Mouse (Mus musculus): ENCODE data around the gene Slc16a10.
"Not testable (repeated sequence)": the region's sequence is repeated elsewhere in the genome, so short reads cannot be mapped to it uniquely, and the experiment has no call there.

The Slc16a10 gene

GRCm38 (mm10) chr10:40019492-40019891 lies 122.6 kb downstream of the Slc16a10 start:
- no peak for DNase-seq

- no peak for DNase-seq
Measured at GRCm38 (mm10) chr10:40018261-40018860, 123.7 kb downstream of the Slc16a10 start.

- DNase-seq: no peak
Measured at GRCm38 (mm10) chr10:40009591-40009990, 132.5 kb downstream of the Slc16a10 start.

DNA sequence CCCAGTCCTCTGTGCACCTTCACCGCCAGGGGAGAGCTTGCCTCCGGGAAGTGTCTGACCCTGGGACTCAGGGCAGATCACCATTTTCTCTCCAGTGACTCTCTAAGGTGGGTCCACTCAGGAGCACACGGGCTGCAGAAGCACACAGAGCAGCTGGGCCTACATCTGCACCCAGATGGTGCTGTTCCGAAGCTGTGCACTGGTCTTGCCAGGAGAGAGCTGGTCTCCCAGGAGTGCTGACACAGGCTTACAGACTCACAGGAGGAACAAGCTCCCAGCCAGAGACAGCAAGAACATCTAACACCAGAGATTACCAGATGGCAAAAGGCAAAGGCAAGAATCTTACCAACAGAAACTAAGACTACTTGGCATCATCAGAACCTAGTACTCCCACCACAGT lies 133.2 kb downstream of the Slc16a10 start:
- not testable (repeated sequence) for DNase-seq

- DNase-seq: no peak
Measured at GRCm38 (mm10) chr10:40007953-40008352, 134.1 kb downstream of the Slc16a10 start.

DNA sequence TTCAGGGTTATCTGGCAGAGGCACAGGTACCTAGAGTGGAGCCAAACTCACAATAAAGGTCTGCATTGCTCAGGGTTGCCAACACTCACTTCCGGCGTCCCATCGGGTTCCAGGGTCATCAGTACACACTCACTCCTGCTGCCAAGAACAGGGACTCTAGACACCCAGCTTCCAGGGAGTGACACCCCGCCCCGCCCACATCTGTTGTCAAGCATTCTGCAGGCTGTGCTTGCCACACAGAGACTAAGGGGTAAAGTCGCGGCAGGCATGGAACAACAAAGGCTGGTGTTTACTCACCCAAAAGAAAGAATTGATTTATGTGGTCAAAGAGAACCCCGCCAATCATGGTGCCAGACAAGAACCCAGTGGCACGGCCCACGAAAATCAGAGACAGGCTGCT lies 135.1 kb downstream of the Slc16a10 start:
- DNase-seq: peak; percentile 11

DNA sequence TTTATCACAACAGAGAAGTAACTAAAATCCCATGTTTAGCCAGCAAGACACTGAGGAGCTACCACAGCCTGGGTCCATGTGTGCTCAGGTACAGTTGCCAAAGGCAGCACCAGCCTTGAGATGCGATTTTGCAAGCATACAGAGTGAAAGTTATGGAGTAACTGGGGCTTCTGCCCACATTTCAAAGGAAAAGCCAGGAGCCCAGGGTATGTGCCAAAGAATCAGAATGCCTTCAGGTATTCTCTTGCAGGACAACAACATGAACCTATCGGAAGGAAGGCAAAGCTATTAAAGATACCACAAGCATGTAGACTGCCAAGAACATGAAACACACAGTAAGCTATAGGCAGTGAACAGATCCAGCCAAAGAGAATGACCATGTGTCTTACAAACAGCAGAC lies 141.3 kb downstream of the Slc16a10 start:
- DNase-seq: no peak

GRCm38 (mm10) chr10:39991155-39991554 lies 150.9 kb downstream of the Slc16a10 start:
- no peak for DNase-seq

DNA sequence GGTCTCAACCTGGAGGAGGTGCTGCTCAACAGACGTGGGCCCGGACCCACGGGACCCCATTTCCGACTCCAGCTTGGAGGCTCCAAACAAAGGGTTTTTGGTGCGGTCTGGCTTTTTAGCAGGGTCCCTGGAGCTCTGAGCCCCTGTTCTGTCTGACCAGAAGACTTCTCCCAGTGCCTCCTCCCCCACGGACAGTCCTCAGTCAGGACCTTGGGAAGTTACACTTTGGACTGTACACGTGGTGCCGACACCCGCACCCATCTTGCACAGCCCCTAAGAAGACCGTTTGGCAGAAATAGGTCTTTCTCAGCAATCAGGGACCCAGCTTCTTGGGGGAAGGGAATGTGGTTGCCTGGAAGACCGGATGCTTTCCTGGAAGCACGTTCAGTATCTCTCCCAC lies 155.6 kb downstream of the Slc16a10 start, which contains the start of gene Mfsd4b5:
TSS of gene Mfsd4b5 (minus strand) at position 181 of the 400 bp plus-strand sequence.
- no peak for DNase-seq

Measured in embryo, embryonic 11 days (tissue).